Mouse (Mus musculus): ENCODE results near the gene Fat1.

DNA sequence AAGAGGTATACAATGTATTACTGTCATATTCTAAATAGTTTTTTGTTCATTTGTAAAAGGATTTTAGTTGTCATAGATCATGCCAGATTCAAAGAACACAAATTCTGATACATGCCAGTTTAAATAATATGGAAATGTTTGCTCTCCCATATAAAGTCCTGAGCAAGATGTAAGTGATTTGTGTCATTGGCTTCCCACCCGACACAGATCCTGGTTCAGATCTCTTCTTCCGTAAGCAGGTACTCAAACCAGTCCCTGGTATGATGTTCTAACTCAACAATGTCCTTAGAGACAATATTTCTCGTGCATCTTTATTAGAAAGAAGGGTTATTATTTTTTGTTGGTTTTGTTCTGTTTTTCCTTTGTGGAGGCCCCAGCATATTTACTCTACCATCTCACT, 5.2 kb upstream of the Fat1 start:
- TF ChIP-seq CTCF (IDR thresholded peaks at IDR 0.05 in 2 of 3, conservative IDR thresholded peaks at IDR 0.05 in 1 of 3; ENCODE audit: control insufficient read depth in 1 of 3, insufficient read depth in 1 of 3, low read depth in 2 of 3, low read length in 3 of 3, poor library complexity in 1 of 3, severe bottlenecking in 1 of 3) (no peak), POLR2AphosphoS2 (IDR thresholded peaks at IDR 0.05; ENCODE audit: low read length) (no peak), ETS1 (IDR thresholded peaks at IDR 0.05; ENCODE audit: low read depth, low read length) (no peak), USF1 (IDR thresholded peaks at IDR 0.05; ENCODE audit: low read depth, low read length) (no peak), MAX (IDR thresholded peaks at IDR 0.05; ENCODE audit: low read length) (no peak), POLR2A (IDR thresholded peaks at IDR 0.05; ENCODE audit: control insufficient read depth in 1 of 2, insufficient read depth in 1 of 2, low read depth in 1 of 2, low read length in 2 of 2, poor library complexity in 1 of 2) (no peak)
